Mouse (Mus musculus): ENCODE results near the gene Grk6.

DNA sequence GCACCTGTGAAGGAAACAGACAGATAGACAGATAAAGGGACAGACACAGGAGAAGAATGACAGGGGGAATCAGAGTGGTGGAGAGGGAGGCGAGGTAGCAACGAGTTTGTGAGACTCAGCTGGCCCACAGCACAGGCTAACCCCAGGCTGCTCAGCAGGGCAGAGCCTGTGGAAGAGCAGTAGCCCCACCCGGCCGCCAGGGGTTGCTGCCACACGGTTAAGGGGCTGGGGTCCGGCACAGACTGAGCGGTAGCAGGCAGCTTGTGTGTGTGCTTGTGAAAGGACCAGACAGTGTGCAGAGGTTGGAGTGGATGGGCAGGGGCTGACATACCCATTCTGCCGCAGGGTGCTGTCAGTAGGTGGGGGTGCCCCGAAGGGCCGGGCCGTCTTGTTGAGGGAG lies 63.0 kb downstream of the Grk6 start:
- TF ChIP-seq CTCF (IDR thresholded peaks at IDR 0.05; ENCODE audit: extremely low read depth, insufficient read length, insufficient replicate concordance, low read depth, low read length) = no peak
- no peak for TF ChIP-seq POLR2A (IDR thresholded peaks at IDR 0.05; ENCODE audit: low read depth, low read length)

Measured in small intestine, adult 2 months (tissue).